Mouse (Mus musculus) cortical plate, adult 2 months (tissue): Measurements from ENCODE around the gene Fam83g.

ENCODE experiments used
- CTCF ChIP-seq: fragments of 200-500 bp; IDR thresholded peaks from 2 replicates; pipeline ENCODE4 v1.5.1; 2011; ENCODE audit warnings: mild to moderate bottlenecking, control low read depth, low read length; ENCODE audit not compliant: insufficient read depth; ENCODE audit errors: extremely low read depth
- POLR2A ChIP-seq: fragments of 200-500 bp; IDR thresholded peaks from 2 replicates; pipeline ENCODE4 v1.6.1; 2011; ENCODE audit warnings: mild to moderate bottlenecking, low read length, control low read depth; ENCODE audit not compliant: insufficient read depth; ENCODE audit errors: extremely low read depth

DNA sequence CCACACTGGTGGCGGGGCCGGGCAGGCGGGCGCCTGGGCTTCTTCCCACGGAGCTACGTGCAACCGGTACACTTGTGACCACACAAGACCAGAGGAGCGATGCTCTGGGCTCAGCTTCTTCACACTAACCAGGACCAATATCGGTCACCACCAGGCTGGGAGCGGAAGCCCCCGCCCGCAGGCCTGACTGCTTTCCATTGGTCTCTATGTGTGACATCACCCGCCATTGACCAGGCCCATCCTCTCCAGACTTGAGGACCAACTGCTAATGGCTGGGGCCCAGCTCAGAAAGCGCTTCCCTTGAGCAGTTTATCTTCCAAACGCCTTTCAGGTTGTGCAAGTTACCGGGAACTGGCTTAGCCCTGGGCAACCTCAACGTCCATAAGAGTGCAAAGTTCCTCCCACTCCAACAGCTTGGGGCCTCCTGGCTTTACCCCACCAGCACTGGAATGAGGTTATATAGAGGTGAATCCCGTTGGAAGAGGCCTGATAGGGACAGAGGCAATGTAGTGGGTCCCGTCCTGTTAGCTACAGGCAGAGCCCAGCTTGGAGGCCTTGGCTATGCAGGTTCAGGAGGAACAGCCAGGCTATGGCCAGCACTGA lies 12.0 kb upstream of the Fam83g start:
- no peak for TF ChIP-seq CTCF
- no peak for TF ChIP-seq POLR2A
